Mouse (Mus musculus) CD4-positive, CD25-positive, alpha-beta regulatory T cell, adult 4 months (primary cell): Measurements from ENCODE around the gene Cradd. TPM values are rescaled to one million over a fixed set of nuclear protein-coding genes. Genes with fewer than 3 reads are reported as not detected.

Source experiments
- ATAC-seq: one replicate; pipeline ENCODE4 v1.8.0; 2017
- polyA plus RNA-seq, 2 experiments: library from polyadenylated mRNA; unstranded; fragments of 100-300 nt; shearing (Covaris generic); gene quantifications; one replicate each; pipeline ENCODE4 v1.2.1; 2017

The Cradd gene
- polyA plus RNA-seq, 2 experiments from 2014 or later, result 31.3 to 31.6 TPM

- ATAC-seq, result no peak
These were observed 54.8 kb downstream of the Cradd start for GRCm38 (mm10) chr10:95269151-95269550.

- ATAC-seq, result no peak
These were observed 55.6 kb downstream of the Cradd start for GRCm38 (mm10) chr10:95268366-95268765.

DNA sequence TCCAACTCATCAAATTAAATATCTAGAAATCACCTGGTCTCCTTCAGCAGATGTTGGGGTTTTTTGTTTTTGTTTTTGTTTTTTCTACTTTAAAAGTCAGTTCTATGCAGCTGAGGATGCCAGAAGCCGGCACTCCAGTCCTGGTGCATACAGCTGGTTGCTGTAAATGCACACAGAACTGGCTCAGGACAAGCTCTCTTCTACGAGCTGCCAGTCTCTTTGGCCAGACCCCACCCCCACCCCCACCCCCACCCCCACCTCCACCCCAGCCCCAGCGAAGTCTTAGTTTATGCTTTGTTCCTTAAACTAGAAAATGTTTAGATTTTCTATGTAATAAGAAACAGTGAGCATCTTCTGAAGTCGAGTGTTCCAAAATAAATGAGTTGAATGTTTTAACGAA is 57.0 kb downstream of the Cradd start:
- ATAC-seq, result no peak

- ATAC-seq, result peak; percentile 6
These were observed 57.7 kb downstream of the Cradd start for GRCm38 (mm10) chr10:95266041-95266762.

- no peak for ATAC-seq
These were observed 58.4 kb downstream of the Cradd start for GRCm38 (mm10) chr10:95265576-95265975.

DNA sequence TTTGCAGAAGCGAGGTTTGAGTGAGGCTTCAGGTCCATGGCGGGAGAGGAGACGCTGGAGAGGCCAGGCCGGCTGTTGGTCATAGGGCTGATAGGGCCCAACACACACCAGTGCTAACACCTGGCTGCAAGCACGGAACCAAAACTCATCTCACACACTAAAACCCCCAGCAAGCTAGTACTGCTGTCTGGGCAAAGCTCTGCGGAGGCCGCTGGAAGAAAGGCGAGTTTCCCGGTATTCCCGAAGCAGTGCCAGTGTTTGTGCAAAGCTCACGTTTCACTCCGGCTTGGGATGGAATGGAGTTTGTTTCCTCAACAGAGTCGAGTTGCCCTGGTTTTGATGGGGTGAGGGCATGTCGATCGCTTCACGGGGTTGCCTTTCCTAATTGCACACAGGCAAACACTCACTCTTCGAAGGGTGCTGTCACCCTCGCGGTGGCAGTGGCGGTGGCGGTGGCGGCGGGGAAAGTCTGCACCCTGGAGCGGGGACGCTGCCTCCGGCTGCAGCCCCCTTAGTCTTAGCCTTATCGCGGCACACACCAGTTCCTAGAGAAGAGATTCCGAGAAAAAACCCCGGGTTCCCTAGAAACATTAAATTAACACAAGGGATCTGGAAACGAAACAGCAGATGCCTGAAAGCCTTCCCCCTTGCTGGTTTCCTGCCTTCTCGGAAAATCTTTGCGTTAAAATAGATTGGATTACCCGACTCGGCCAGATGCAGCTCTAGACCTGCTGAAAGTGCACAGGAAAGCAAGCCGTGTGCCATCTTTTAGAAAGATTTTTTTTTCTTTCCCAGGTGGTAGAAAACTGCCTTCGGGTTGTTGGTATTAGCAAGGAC is 59.2 kb downstream of the Cradd start:
- ATAC-seq, result peak; percentile 30

GRCm38 (mm10) chr10:95262388-95262787 is 61.5 kb downstream of the Cradd start:
- peak; percentile 73 for ATAC-seq

- ATAC-seq, result peak; percentile 48
These were observed 62.7 kb downstream of the Cradd start for GRCm38 (mm10) chr10:95261279-95261678.

DNA sequence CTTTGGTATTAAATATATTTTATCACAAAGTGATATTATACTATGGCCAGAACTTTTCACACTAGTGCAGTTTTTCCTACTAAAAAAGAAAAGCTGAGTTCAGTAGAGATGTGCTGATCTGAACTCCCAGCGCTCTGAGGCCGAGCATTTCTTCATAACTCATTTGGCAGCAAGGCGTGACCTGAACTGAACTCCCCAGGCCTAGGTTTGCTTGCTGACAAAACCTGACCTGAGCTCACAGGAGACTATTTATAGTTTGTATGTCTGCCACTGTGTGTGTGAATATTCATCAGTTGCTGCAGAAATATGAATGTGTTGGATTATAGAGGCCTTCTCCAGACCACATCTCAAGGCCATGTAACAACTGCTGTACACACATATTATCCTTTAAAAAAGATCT is 63.5 kb downstream of the Cradd start:
- ATAC-seq, result no peak

DNA sequence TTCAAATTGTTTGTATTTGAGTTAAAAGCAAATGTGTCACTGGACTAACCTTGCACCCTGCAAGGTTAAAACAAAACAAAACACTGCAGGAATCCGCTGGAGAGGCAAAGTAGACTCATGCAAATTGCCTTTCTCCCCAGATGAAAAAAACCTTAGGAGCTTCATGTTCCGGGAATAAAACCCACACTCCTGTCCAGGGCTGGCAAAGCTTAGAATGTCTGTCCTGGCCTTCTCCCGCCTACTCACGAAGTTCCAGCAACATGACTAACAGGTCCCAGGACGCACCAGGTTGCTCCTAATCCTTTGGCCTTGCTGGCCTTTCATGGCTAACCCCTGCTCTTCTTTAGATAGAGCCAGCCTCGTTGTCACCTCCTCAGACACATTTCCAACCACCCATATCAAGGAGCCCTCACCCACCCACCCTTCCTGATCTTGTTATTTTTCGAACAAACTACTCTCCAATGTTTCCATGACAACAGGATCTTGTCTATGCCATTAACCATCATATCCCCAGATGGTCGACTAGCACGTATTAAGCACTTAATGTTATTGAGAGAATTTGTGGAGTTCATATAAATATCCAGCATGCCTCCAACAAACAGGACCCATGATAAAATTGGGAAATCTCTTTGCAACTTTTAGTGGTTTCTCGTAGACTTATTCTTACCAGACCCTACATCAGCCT is 65.3 kb downstream of the Cradd start:
- no peak for ATAC-seq

DNA sequence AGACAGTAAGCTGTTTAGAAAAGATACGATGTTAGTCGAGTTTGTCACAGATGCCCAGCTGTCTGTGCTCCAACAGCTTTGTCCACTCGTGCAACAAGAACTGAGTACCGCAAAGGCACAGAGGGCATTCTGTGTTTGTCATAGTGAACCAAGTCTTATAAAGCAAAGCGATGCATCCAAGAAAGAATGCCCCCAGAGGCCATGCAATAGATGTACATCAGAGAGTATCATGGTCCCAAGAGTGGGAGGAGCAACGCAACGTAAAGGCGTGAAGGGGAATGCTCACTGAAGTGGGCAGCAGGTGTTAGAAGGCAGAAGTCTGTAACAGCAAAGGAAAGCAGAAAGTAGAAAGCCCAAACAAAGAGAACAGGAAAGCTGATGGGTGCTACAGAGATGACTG is 66.0 kb downstream of the Cradd start:
- no peak for ATAC-seq

GRCm38 (mm10) chr10:95256095-95256494 is 67.8 kb downstream of the Cradd start:
- ATAC-seq, result no peak

DNA sequence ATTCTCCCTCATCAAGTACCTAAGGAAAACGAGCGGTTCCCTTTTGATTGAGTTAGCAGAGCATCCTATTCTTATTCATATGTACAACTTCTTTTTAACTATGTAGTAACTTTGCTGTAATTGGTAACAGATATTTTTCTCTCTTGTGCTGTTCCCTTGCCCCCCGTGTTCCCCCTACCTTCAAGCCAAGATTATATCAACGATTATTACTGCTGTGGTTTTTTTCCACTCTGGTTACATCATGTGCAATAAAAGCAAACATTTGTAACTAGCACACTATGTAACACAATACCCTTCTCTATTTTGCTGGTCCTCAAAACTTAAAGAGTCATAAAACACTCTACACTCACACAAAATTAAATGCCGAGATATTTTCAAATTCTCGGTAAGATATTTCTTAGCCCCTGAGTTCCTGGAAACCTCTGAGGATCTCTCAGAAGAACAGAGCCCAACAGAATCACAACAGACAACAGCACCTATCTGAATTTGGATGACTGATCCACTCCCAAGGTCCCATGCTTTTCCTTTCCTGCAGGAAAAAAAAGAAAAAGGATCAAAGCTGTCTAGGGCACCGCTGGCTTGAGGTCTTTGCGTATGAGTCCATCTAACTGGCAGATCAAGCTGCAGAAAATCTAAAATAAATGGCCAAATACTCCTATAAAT is 68.8 kb downstream of the Cradd start:
- ATAC-seq, result peak; percentile 28

DNA sequence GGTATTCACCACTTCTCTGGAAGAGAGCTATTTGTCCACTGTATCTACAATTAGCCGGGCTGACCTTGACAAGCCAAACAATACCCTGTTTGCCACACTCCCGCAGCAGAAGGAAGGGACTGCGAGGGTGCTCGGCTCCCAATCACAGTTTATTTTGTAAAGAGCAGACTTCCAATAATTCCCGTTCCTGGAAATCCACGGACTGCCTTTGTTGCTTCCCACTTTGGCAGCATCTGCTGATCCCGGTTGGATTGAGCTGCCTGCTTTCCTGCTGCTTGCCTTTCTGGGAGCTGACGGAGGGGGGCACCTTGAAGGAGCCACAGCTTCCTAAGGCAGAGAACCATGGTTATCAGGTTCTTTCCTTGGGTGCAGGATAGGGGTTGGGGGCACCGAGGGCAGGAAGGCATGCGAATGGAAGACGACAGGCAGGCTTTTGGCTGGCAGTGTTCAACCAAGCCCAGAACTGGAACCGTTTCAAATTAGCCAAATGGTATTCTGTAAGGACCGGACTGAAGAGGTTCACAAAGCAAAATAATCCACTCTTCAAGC is 69.4 kb downstream of the Cradd start:
- ATAC-seq, result no peak

DNA sequence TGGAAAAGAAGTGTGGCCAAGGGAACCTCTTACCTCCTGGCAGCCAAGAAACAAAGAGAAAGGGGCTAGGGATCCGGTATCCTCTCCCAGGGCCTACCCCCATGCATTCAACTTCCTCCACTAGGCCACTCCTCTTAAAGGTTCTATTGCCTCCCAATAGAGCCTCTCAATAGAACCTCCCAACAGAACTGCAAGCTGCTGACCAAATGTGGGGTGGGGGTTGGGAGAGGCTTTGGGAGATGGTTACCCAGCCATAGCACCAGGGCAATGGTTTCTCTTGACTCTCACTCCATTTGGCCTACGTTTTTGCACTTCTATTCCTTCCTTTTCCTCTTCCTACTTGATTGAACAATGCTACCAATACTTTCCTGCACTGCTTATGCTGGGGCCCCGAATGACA is 69.9 kb downstream of the Cradd start:
- no peak for ATAC-seq

- ATAC-seq, result no peak
These were observed 72.3 kb downstream of the Cradd start for GRCm38 (mm10) chr10:95251674-95252073.

GRCm38 (mm10) chr10:95248362-95248761 is 75.6 kb downstream of the Cradd start:
- ATAC-seq, result no peak

- no peak for ATAC-seq
These were observed 77.2 kb downstream of the Cradd start for GRCm38 (mm10) chr10:95246696-95247095.

DNA sequence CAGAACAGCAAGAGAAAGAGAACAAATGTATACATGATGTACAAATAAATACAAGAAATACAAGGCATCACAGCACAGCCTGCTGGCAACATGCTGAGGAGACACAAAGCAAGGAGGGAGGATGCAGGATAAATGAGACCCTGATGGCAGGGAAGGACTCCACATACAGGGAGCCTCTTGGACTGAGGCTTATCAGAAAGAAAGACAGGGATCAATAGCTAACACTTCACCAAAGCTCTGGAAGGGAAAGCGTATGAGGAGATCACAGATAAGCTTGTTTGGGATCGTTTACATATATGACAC is 78.3 kb downstream of the Cradd start:
- ATAC-seq, result no peak

GRCm38 (mm10) chr10:95244961-95245679 is 78.8 kb downstream of the Cradd start:
- no peak for ATAC-seq

DNA sequence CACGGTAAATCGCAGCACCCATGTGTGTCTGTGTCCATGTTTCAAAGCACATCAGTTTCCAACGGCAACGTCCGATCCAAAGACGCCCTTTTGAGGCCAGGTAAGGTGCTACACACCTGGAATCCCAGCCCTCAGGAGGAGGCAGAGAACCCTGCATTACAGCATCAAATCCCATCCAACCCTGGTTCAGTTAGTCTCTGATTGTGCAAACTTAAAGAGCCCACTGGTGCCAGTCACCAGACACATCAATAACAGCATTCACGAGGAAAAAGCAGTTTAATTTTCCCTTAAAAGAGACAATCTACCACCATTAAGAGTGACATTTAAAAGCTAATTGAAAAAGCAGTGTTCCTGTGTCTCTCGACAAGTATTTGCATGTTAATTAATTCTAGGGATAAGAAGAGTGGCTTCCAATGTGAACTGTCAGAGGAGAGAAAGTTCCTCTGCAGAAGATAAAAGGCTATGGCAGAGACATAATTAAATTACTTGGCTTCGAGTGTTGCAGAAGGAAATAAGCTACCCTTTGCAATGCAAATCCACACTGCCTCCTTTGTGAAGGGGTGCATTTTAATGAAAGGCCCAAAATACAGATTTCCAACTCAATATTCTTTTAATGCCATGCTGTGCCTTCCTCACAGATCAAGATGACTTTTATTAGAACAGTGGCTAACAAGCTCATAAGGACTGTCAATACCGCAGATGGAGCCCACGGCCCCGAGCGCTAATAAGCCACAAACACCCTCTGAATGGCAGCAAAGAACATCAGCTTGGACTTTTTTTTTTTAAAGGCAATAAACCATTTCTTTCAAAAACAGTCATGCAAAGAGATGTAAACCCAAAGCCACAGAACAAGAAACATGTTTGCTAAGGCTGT is 84.5 kb downstream of the Cradd start:
- ATAC-seq, result no peak
